Mouse (Mus musculus) lung, adult 2 months (tissue): Measurements from ENCODE around the gene Lipa.
A peak's percentile ranks its signal among the peaks of the same experiment; 100 is the strongest.

Experiments used
- CTCF ChIP-seq: fragments of 200-500 bp; IDR thresholded peaks from 2 replicates; pipeline ENCODE4 v1.5.1; 2011; ENCODE audit warnings: mild to moderate bottlenecking, low read length, control low read depth; ENCODE audit not compliant: insufficient read depth
- POLR2A ChIP-seq: fragments of 200-500 bp; IDR thresholded peaks from 2 replicates; pipeline ENCODE4 v1.6.1; 2011; ENCODE audit warnings: low read depth, mild to moderate bottlenecking, control low read depth, low read length, borderline replicate concordance; ENCODE audit errors: extremely low read depth

DNA sequence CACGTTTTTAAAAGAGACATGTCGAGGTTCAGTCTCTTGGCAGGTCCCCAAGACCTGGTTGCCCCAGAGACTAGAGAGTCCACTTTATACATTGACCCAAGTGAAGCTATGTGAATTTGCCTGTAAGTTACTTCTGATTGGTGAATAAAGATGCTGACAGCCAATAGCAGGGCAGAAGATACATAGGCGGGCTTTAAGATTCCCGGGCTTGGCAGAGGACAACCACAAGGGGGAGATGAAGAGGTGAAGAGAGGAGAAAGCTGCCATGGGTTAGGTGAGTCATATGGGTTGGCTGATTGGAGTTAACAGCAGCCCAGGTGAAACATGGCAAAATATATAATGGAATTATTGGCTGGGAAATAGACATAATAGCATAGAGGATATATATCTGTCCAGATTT, 26.5 kb downstream of the Lipa start:
- TF ChIP-seq CTCF (peak; percentile 58), POLR2A (no peak)
